ENCODE assay signal across 9 mouse cellular contexts in the genomic region with DNA sequence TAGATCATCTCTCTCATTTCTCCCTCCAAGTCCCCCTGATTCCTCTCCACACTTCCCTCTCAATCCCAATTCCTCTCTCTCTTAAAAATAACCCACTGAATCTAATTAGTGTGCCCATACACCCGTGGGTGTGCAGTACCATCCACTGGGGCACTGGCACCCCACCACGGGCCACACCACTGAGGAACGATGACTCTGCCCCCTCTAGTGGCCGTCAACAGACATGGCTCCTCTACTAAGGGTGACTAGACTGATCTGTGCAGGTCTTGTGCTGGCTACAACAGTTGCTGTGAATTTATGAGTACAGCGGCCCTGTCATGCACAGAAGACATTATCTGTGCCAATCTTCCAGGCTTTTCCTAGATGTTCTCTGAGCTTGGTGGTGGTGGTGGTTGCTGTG. TPM values are rescaled to one million over a fixed set of nuclear protein-coding genes. Genes with fewer than 3 reads are reported as not detected.
DNase-seq lines count a peak whose midpoint lies in the region; ATAC-seq and TF ChIP-seq lines count a peak whose summit lies in the region.
"Had no signal": no experiment of that assay in that cellular context is flagged by ENCODE, and none has a peak within 500 bp of the region (broad histone marks: within the 10 kb centered on the region; RNA-seq: fewer than 3 reads in every experiment).

No protein-coding gene starts in this region.

- 28% methylated on average over 5 of the region's 5 CpGs for WGBS in heart, embryonic 10.5 days
- WGBS in spleen, adult 2 months: 20% methylated on average over 5 of the region's 5 CpGs

- 0 out of 2 replicates have a peak, but pooled peaks cover 4% of the 10 kb centered on the region for H3K27me3 ChIP-seq in heart, embryonic 10.5 days (ENCODE audit: insufficient read depth, poor library complexity, severe bottlenecking)
- no peaks in the 10 kb centered on the region for H3K27me3 ChIP-seq in spleen, adult 2 months (ENCODE audit: control insufficient read depth, insufficient read depth, low read length)
- H3K27me3 ChIP-seq: embryonic facial prominence, embryonic 12.5 days had no signal

- peak; percentile 63; the same call in 1 of the 2 replicates for ATAC-seq in neutrophil, adult 5-6 weeks (ENCODE audit: extremely low read depth, insufficient number of reproducible peaks, low FRiP score, poor library complexity, severe bottlenecking)

- H3K4me1 ChIP-seq in heart, embryonic 10.5 days: no peaks in the 10 kb centered on the region
- H3K4me1 ChIP-seq in spleen, adult 2 months (ENCODE audit: control insufficient read depth, insufficient read depth, insufficient read length): peaks cover 5% of the 10 kb centered on the region; the same call in 1 of the 2 replicates
- no peaks in the 10 kb centered on the region for H3K4me1 ChIP-seq in bone marrow macrophage, adult 2 months (ENCODE audit: control insufficient read depth, insufficient read depth, low read length)
- H3K4me1 ChIP-seq: embryonic facial prominence, embryonic 12.5 days had no signal

- no peaks in the 10 kb centered on the region for H3K36me3 ChIP-seq in heart, embryonic 10.5 days
- no peaks in the 10 kb centered on the region for H3K36me3 ChIP-seq in spleen, adult 2 months (ENCODE audit: control insufficient read depth, insufficient read depth, low read length)
- H3K36me3 ChIP-seq: embryonic facial prominence, embryonic 12.5 days had no signal

- H3K27ac ChIP-seq in heart, embryonic 10.5 days: no peak overlapping the region
- no peak overlapping the region for H3K27ac ChIP-seq in spleen, adult 2 months (ENCODE audit: insufficient read depth, low read length)
- H3K27ac ChIP-seq in bone marrow macrophage, adult 2 months (ENCODE audit: insufficient read depth, low read depth, low read length): no peak overlapping the region
- H3K27ac ChIP-seq: embryonic facial prominence, embryonic 12.5 days had no signal

- H3K4me3 ChIP-seq in heart, embryonic 10.5 days: no peak overlapping the region
- H3K4me3 ChIP-seq in spleen, adult 2 months (ENCODE audit: extremely low read depth, insufficient read depth, insufficient read length): no peak overlapping the region
- H3K4me3 ChIP-seq in bone marrow macrophage, adult 2 months (ENCODE audit: insufficient read depth, low read length): no peak overlapping the region
- H3K4me3 ChIP-seq: embryonic facial prominence, embryonic 12.5 days had no signal

- peak; percentile 57; the same call in 1 of the 2 replicates for TF ChIP-seq CTCF in spleen, adult 2 months (IDR thresholded peaks at IDR 0.05; ENCODE audit: extremely low read depth, insufficient read depth, insufficient read length, insufficient replicate concordance)
- TF ChIP-seq CTCF in bone marrow macrophage, adult 2 months (IDR thresholded peaks at IDR 0.05; ENCODE audit: low read depth, low read length): peak; percentile 47

- peak; percentile 71 for DNase-seq in heart, embryonic 10.5 days (ENCODE audit: low spot score)
- no peak for DNase-seq in heart, postnatal 36 days
- no peak for DNase-seq in spleen, adult 2 months (ENCODE audit: low read depth in 1 of 2, low spot score in 2 of 2)
- no peak for DNase-seq in spleen, postnatal 14 days (ENCODE audit: low spot score in 2 of 2)
- no peak for DNase-seq in T-cell, adult 2 months (ENCODE audit: low spot score)
- DNase-seq in spleen, postnatal 36 days (ENCODE audit: low spot score in 2 of 2): no peak

- H3K9me3 ChIP-seq in heart, embryonic 10.5 days: no peaks in the 10 kb centered on the region
- H3K9me3 ChIP-seq: embryonic facial prominence, embryonic 12.5 days had no signal

- intact Hi-C loops in heart, postnatal 36 days (cut with DNase I): no loop called here

- no peak for TF ChIP-seq POLR2A in spleen, adult 2 months (IDR thresholded peaks at IDR 0.05; ENCODE audit: low read depth, low read length)
- no peak for TF ChIP-seq POLR2A in bone marrow macrophage, adult 2 months (IDR thresholded peaks at IDR 0.05; ENCODE audit: borderline replicate concordance, low read depth, low read length)

RNA-seq across cellular contexts. Expression of a gene that starts 1.7 kb away (rescaled TPM):
- not detected in 2 replicates for polyA plus RNA-seq in heart, embryonic 10.5 days (2016; fragmentation: Nextera tagmentation; extraction: Ambion mirVana)
- total RNA-seq in heart, postnatal 36 days (2021): not detected
- polyA plus RNA-seq in spleen, adult 2 months (2012; rRNA removed): not detected in 2 replicates
- polyA plus RNA-seq in bone marrow macrophage, adult 2 months (2012; ENCODE audit: insufficient read depth, insufficient read length, missing spikeins): not detected in 2 replicates
- total RNA-seq in neutrophil, adult 5-6 weeks (2017): not detected in 2 replicates

RNA-seq across cellular contexts. Expression of a gene that starts 6.2 kb away (rescaled TPM):
- not detected in 2 replicates for polyA plus RNA-seq in heart, embryonic 10.5 days (2016; fragmentation: Nextera tagmentation; extraction: Ambion mirVana)
- not detected for total RNA-seq in heart, postnatal 36 days (2021)
- not detected in 2 replicates for polyA plus RNA-seq in spleen, adult 2 months (2012; rRNA removed)
- not detected in 2 replicates for polyA plus RNA-seq in bone marrow macrophage, adult 2 months (2012; ENCODE audit: insufficient read depth, insufficient read length, missing spikeins)
- total RNA-seq in neutrophil, adult 5-6 weeks (2017): not detected in 2 replicates
- polyA plus RNA-seq: embryonic facial prominence, embryonic 12.5 days had no signal

RNA-seq across cellular contexts. Expression of a gene that starts 11.2 kb away (rescaled TPM):
- not detected in 2 replicates for polyA plus RNA-seq in heart, embryonic 10.5 days (2016; fragmentation: Nextera tagmentation; extraction: Ambion mirVana)
- not detected for total RNA-seq in heart, postnatal 36 days (2021)
- not detected in 2 replicates for polyA plus RNA-seq in spleen, adult 2 months (2012; rRNA removed)
- polyA plus RNA-seq in bone marrow macrophage, adult 2 months (2012; ENCODE audit: insufficient read depth, insufficient read length, missing spikeins): not detected in 2 replicates
- not detected in 2 replicates for total RNA-seq in neutrophil, adult 5-6 weeks (2017)
- polyA plus RNA-seq: embryonic facial prominence, embryonic 12.5 days had no signal

RNA-seq across cellular contexts. Expression of a gene that starts 17.8 kb away (rescaled TPM):
- not detected in 2 replicates for polyA plus RNA-seq in heart, embryonic 10.5 days (2016; fragmentation: Nextera tagmentation; extraction: Ambion mirVana)
- not detected for total RNA-seq in heart, postnatal 36 days (2021)
- polyA plus RNA-seq in spleen, adult 2 months (2012; rRNA removed): 0.12 and 0.14 TPM in 2 replicates
- polyA plus RNA-seq in bone marrow macrophage, adult 2 months (2012; ENCODE audit: insufficient read depth, insufficient read length, missing spikeins): not detected in 2 replicates
- total RNA-seq in neutrophil, adult 5-6 weeks (2017): not detected in 2 replicates

RNA-seq across cellular contexts. Expression of a gene that starts 32.7 kb away (rescaled TPM):
- not detected in 2 replicates for polyA plus RNA-seq in heart, embryonic 10.5 days (2016; fragmentation: Nextera tagmentation; extraction: Ambion mirVana)
- not detected for total RNA-seq in heart, postnatal 36 days (2021)
- 0.16 TPM in 1 of 2 replicates, not detected in the other for polyA plus RNA-seq in spleen, adult 2 months (2012; rRNA removed)
- not detected in 2 replicates for polyA plus RNA-seq in bone marrow macrophage, adult 2 months (2012; ENCODE audit: insufficient read depth, insufficient read length, missing spikeins)
- total RNA-seq in neutrophil, adult 5-6 weeks (2017): not detected in 2 replicates
- polyA plus RNA-seq: embryonic facial prominence, embryonic 12.5 days had no signal
